Mouse (Mus musculus) brain, embryonic 14.5 days (tissue): ENCODE measurements around the gene Gadd45a.

Source experiments
- CTCF ChIP-seq: fragments of 200-500 bp; IDR thresholded peaks from 2 replicates; pipeline ENCODE4 v1.5.1; 2012; ENCODE audit warnings: inconsistent platforms, mild to moderate bottlenecking, moderate library complexity, borderline replicate concordance; ENCODE audit not compliant: insufficient read depth, insufficient read length; ENCODE audit errors: extremely low read depth
- POLR2A ChIP-seq: fragments of 200-500 bp; IDR thresholded peaks from 2 replicates; pipeline ENCODE4 v1.6.1; 2012; ENCODE audit warnings: mild to moderate bottlenecking, inconsistent platforms, borderline replicate concordance; ENCODE audit not compliant: poor library complexity, insufficient read depth, insufficient read length, severe bottlenecking; ENCODE audit errors: extremely low read depth

DNA sequence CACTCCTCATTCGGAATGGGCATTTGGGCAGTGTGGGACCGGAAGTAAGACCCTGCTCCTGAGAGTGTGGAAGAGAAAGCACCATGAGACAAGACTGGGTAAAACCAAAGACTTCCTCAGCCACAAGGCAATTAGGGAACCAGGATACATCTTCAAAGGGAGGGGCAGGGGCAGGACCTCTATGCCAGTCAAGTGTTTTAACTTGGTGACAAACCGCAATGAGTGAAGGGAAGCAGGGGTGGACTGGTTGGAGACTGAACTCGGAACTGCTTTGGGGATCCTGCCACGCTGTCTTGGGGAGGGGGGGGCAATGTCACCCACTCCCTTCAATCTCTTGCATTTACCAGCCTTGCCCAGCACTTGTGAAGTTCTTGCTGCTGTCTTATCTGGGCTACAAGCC lies 36.7 kb upstream of the Gadd45a start:
- TF ChIP-seq CTCF (no peak), POLR2A (no peak)
